In genomic region chr16:37573061-37573460, GRCm38 (mm10) we compare ENCODE assay signal across 18 mouse cellular contexts. TPM values are rescaled to one million over a fixed set of nuclear protein-coding genes. Genes with fewer than 3 reads are reported as not detected.
DNase-seq lines count a peak whose midpoint lies in the region; ATAC-seq and TF ChIP-seq lines count a peak whose summit lies in the region.
"Had no signal": no experiment of that assay in that cellular context is flagged by ENCODE, and none has a peak within 500 bp of the region (broad histone marks: within the 10 kb centered on the region; RNA-seq: fewer than 3 reads in every experiment).

No protein-coding gene starts in this region.

- H3K4me2 ChIP-seq in liver, embryonic 14.5 days (ENCODE audit: low read depth), result no peak overlapping the region
- H3K4me2 ChIP-seq in liver, embryonic 12.5 days, result no peak overlapping the region
- no peak overlapping the region for H3K4me2 ChIP-seq in limb, embryonic 12.5 days
- H3K4me2 ChIP-seq in forebrain, embryonic 11.5 days (ENCODE audit: low read depth, low read length, severe bottlenecking), result no peak overlapping the region
- H3K4me2 ChIP-seq: embryonic facial prominence, embryonic 12.5 days; heart, embryonic 15.5 days; hindbrain, embryonic 14.5 days; kidney, embryonic 15.5 days had no signal

- TF ChIP-seq POLR2A in cerebellum, adult 2 months (IDR thresholded peaks at IDR 0.05; ENCODE audit: borderline replicate concordance, insufficient read depth, low read length), result no peak
- no peak for TF ChIP-seq POLR2A in MEL (IDR thresholded peaks at IDR 0.05; ENCODE audit: control insufficient read depth in 1 of 2, insufficient read depth in 1 of 2, low read depth in 1 of 2, low read length in 2 of 2, poor library complexity in 1 of 2)

- peaks cover 3% of the 10 kb centered on the region; the same call in 1 of the 2 replicates for H3K4me1 ChIP-seq in cerebellum, adult 2 months (ENCODE audit: control insufficient read depth, insufficient read depth, low read length)
- no peaks in the 10 kb centered on the region; a peak in 1 of 4 replicates for H3K4me1 ChIP-seq in liver, embryonic 14.5 days (replicated peaks; ENCODE audit: control insufficient read depth in 2 of 2, insufficient read depth in 2 of 2, low read length in 1 of 2)
- no peaks in the 10 kb centered on the region for H3K4me1 ChIP-seq in liver, embryonic 12.5 days
- peaks cover 0 to 3% of the 10 kb centered on the region in 2 experiments; a peak in 1 of 4 replicates for H3K4me1 ChIP-seq in MEL (ENCODE audit: control insufficient read depth in 1 of 2, insufficient read depth in 2 of 2, low read length in 2 of 2)
- peaks cover 21% of the 10 kb centered on the region for H3K4me1 ChIP-seq in limb, embryonic 12.5 days (replicated peaks)
- H3K4me1 ChIP-seq in forebrain, embryonic 11.5 days (replicated peaks; ENCODE audit: control insufficient read depth, insufficient read depth, low read length), result no peaks in the 10 kb centered on the region
- H3K4me1 ChIP-seq: heart, embryonic 15.5 days; kidney, embryonic 15.5 days; megakaryocyte, embryonic 14.5 days had no signal

- no peak for ATAC-seq in liver, embryonic 14.5 days (ENCODE audit: insufficient read depth)
- ATAC-seq in liver, embryonic 12.5 days, result no peak
- no peak for ATAC-seq in limb, embryonic 12.5 days (ENCODE audit: insufficient number of reproducible peaks, insufficient read depth, low FRiP score, low TSS enrichment, low read depth)
- no peak for ATAC-seq in forebrain, embryonic 11.5 days (replicated peaks; ENCODE audit: low FRiP score)

- DNase-seq in cerebellum, adult 2 months, result no peak
- DNase-seq in cerebellum, adult 11-12 months, result no peak
- DNase-seq in liver, embryonic 14.5 days (ENCODE audit: low read depth in 3 of 3, low spot score in 3 of 3), result no peak
- DNase-seq in MEL (ENCODE audit: low read depth, low spot score), result peak; percentile 19
- DNase-seq in forebrain, embryonic 11.5 days (ENCODE audit: low spot score), result no peak
- no peak for DNase-seq in adrenal gland, postnatal 4 days (ENCODE audit: low spot score in 2 of 2)
- DNase-seq: adrenal gland, adult 2 months; cerebellum, postnatal 14 days; right cerebral cortex, adult 18-20 months; thymus, postnatal 14 days had no signal

- H3K36me3 ChIP-seq in liver, embryonic 14.5 days (replicated peaks; ENCODE audit: control insufficient read depth, insufficient read depth, low read depth), result no peaks in the 10 kb centered on the region
- H3K36me3 ChIP-seq in liver, embryonic 12.5 days, result peaks cover 26% of the 10 kb centered on the region
- no peaks in the 10 kb centered on the region for H3K36me3 ChIP-seq in MEL (ENCODE audit: control insufficient read depth in 1 of 2, insufficient read depth in 2 of 2, low read length in 2 of 2)
- peaks cover 11% of the 10 kb centered on the region; the same call in 1 of the 2 replicates for H3K36me3 ChIP-seq in limb, embryonic 12.5 days
- no peaks in the 10 kb centered on the region; the same call in 1 of the 2 replicates for H3K36me3 ChIP-seq in forebrain, embryonic 11.5 days (ENCODE audit: control insufficient read depth, insufficient read depth, low read length)

- peak; percentile 22 for TF ChIP-seq RAD21 in MEL (IDR thresholded peaks at IDR 0.05; ENCODE audit: low read depth, low read length)

- no peak overlapping the region for H3K9ac ChIP-seq in liver, embryonic 14.5 days (replicated peaks)
- H3K9ac ChIP-seq in liver, embryonic 12.5 days, result no peak overlapping the region
- no peak overlapping the region for H3K9ac ChIP-seq in MEL (ENCODE audit: control insufficient read depth, low read depth, low read length, poor library complexity, severe bottlenecking)
- no peak overlapping the region for H3K9ac ChIP-seq in limb, embryonic 12.5 days (replicated peaks)
- H3K9ac ChIP-seq in forebrain, embryonic 11.5 days (ENCODE audit: low read length), result no peak overlapping the region
- H3K9ac ChIP-seq: embryonic facial prominence, embryonic 12.5 days; heart, embryonic 15.5 days; hindbrain, embryonic 14.5 days; kidney, embryonic 15.5 days had no signal

- no peaks in the 10 kb centered on the region for H3K9me3 ChIP-seq in liver, embryonic 14.5 days (ENCODE audit: control insufficient read depth, low read length)
- H3K9me3 ChIP-seq in liver, embryonic 12.5 days (replicated peaks), result no peaks in the 10 kb centered on the region
- no peaks in the 10 kb centered on the region for H3K9me3 ChIP-seq in MEL (replicated peaks; ENCODE audit: insufficient read depth, low read length)
- H3K9me3 ChIP-seq in limb, embryonic 12.5 days, result peaks cover 4% of the 10 kb centered on the region
- H3K9me3 ChIP-seq in forebrain, embryonic 11.5 days (ENCODE audit: control insufficient read depth, low read length), result peaks cover 3% of the 10 kb centered on the region; the same call in 1 of the 2 replicates
- H3K9me3 ChIP-seq: heart, embryonic 15.5 days had no signal

- H3K27me3 ChIP-seq in cerebellum, adult 2 months (ENCODE audit: control insufficient read depth, insufficient read depth, low read length), result no peaks in the 10 kb centered on the region
- no peaks in the 10 kb centered on the region for H3K27me3 ChIP-seq in liver, embryonic 14.5 days (ENCODE audit: control insufficient read depth, insufficient read depth, low read length)
- no peaks in the 10 kb centered on the region for H3K27me3 ChIP-seq in liver, embryonic 12.5 days (replicated peaks)
- H3K27me3 ChIP-seq in MEL (ENCODE audit: control insufficient read depth in 1 of 2, insufficient read depth in 2 of 2, low read length in 2 of 2), result no peaks in the 10 kb centered on the region
- no peaks in the 10 kb centered on the region for H3K27me3 ChIP-seq in limb, embryonic 12.5 days
- H3K27me3 ChIP-seq in forebrain, embryonic 11.5 days (ENCODE audit: control insufficient read depth, insufficient read depth, low read length), result no peaks in the 10 kb centered on the region
- H3K27me3 ChIP-seq: embryonic facial prominence, embryonic 12.5 days; heart, embryonic 15.5 days; kidney, embryonic 15.5 days; megakaryocyte, embryonic 14.5 days had no signal

- H3K4me3 ChIP-seq in cerebellum, adult 2 months (replicated peaks; ENCODE audit: insufficient read depth, low read depth, low read length), result no peak overlapping the region
- H3K4me3 ChIP-seq in liver, embryonic 14.5 days (ENCODE audit: insufficient read depth in 1 of 2, low read depth in 2 of 2, low read length in 2 of 2), result no peak overlapping the region
- no peak overlapping the region for H3K4me3 ChIP-seq in liver, embryonic 12.5 days
- H3K4me3 ChIP-seq in MEL (ENCODE audit: control insufficient read depth in 1 of 2, insufficient read depth in 1 of 2, low read depth in 2 of 2, low read length in 2 of 2), result no peak overlapping the region
- no peak overlapping the region for H3K4me3 ChIP-seq in limb, embryonic 12.5 days (replicated peaks)
- no peak overlapping the region for H3K4me3 ChIP-seq in forebrain, embryonic 11.5 days (ENCODE audit: low read depth, low read length)
- H3K4me3 ChIP-seq: embryonic facial prominence, embryonic 12.5 days; heart, embryonic 15.5 days; kidney, embryonic 15.5 days; megakaryocyte, embryonic 14.5 days had no signal

- TF ChIP-seq CTCF in cerebellum, adult 2 months (IDR thresholded peaks at IDR 0.05; ENCODE audit: borderline replicate concordance, insufficient read depth, low read depth, low read length), result 0 out of 2 replicates have a peak, but pooled peaks have one; percentile 24
- TF ChIP-seq CTCF in liver, embryonic 14.5 days (IDR thresholded peaks at IDR 0.05; ENCODE audit: low read depth), result peak; percentile 40
- TF ChIP-seq CTCF in MEL (IDR thresholded peaks at IDR 0.05 in 2 of 3, conservative IDR thresholded peaks at IDR 0.05 in 1 of 3; ENCODE audit: control insufficient read depth in 1 of 3, insufficient read depth in 1 of 3, low read depth in 2 of 3, low read length in 3 of 3, poor library complexity in 1 of 3, severe bottlenecking in 1 of 3), result peak; percentile 30 to 47 (median 41)

- WGBS in cerebellum, adult 2 months, result 94% methylated on average over 5 of the region's 5 CpGs
- 92% methylated on average over 5 of the region's 5 CpGs for WGBS in liver, embryonic 14.5 days (ENCODE audit: insufficient replicate concordance)
- 79% methylated on average over 5 of the region's 5 CpGs for WGBS in liver, embryonic 12.5 days (ENCODE audit: insufficient replicate concordance)
- 95% methylated on average over 5 of the region's 5 CpGs for WGBS in limb, embryonic 12.5 days
- 93% methylated on average over 5 of the region's 5 CpGs for WGBS in forebrain, embryonic 11.5 days

- no peak for TF ChIP-seq EP300 in liver, embryonic 14.5 days (IDR thresholded peaks at IDR 0.05; ENCODE audit: low read depth)
- TF ChIP-seq EP300 in MEL (IDR thresholded peaks at IDR 0.05; ENCODE audit: low read depth in 1 of 2, low read length in 2 of 2), result no peak

- no peaks in the 10 kb centered on the region for H3K79me2 ChIP-seq in MEL (ENCODE audit: control insufficient read depth, insufficient read depth, low read length, poor library complexity)

- no peak overlapping the region for H3K27ac ChIP-seq in cerebellum, adult 2 months (ENCODE audit: insufficient read depth, low read length)
- H3K27ac ChIP-seq in liver, embryonic 14.5 days, result no peak overlapping the region
- no peak overlapping the region for H3K27ac ChIP-seq in liver, embryonic 12.5 days
- H3K27ac ChIP-seq in MEL (ENCODE audit: control insufficient read depth, low read depth, low read length), result no peak overlapping the region
- 0 out of 2 replicates have a peak overlapping the region, but pooled peaks have one; percentile 53 for H3K27ac ChIP-seq in limb, embryonic 12.5 days
- no peak overlapping the region for H3K27ac ChIP-seq in forebrain, embryonic 11.5 days (ENCODE audit: low read depth, low read length)
- H3K27ac ChIP-seq: embryonic facial prominence, embryonic 12.5 days; heart, embryonic 15.5 days; hindbrain, embryonic 14.5 days; kidney, embryonic 15.5 days had no signal

RNA-seq across cellular contexts. Expression of gene Hgd, which starts 6.9 kb away (rescaled TPM):
- 0.23 and 0.41 TPM in 2 replicates for polyA plus RNA-seq in cerebellum, adult 2 months (2012; rRNA removed)
- 20.3 and 21.3 TPM in 2 replicates for polyA plus RNA-seq in liver, embryonic 14.5 days (2012; rRNA removed)
- polyA plus RNA-seq in liver, embryonic 14.5 days (2014; fragmentation: Nextera tagmentation; extraction: Ambion mirVana), result 32.7 and 34.6 TPM in 2 replicates
- 17.8 and 19.5 TPM in 2 replicates for polyA plus RNA-seq in liver, embryonic 12.5 days (2016; fragmentation: Nextera tagmentation; extraction: Ambion mirVana)
- total RNA-seq in MEL (2012; rRNA removed), result not detected in 2 replicates
- not detected for polyA plus RNA-seq in MEL (2012; ENCODE audit: insufficient read depth in 1 of 2, insufficient read length in 2 of 2, low read depth in 1 of 2, low replicate concordance in 2 of 2, missing spikeins in 1 of 2)
- 0.17 and 0.36 TPM in 2 replicates for polyA plus RNA-seq in limb, embryonic 12.5 days (2016; fragmentation: Nextera tagmentation; extraction: Ambion mirVana)
- polyA plus RNA-seq in forebrain, embryonic 11.5 days (2014; fragmentation: Nextera tagmentation; extraction: Ambion mirVana), result 0.28 TPM in 1 of 2 replicates, not detected in the other
- 10 to 100 TPM in 1 of 2 experiments, 1 to 10 TPM in 1; 4.0 to 16.9 TPM for total RNA-seq in adrenal gland, postnatal 4 days (2021)
- polyA plus RNA-seq: adrenal gland, adult 2 months; limb, embryonic 11.5 days had no signal

RNA-seq across cellular contexts. Expression of gene Rabl3, which starts 33.4 kb away (rescaled TPM):
- polyA plus RNA-seq in cerebellum, adult 2 months (2012; rRNA removed), result 7.5 and 8.6 TPM in 2 replicates
- 3.8 TPM in 2 replicates for polyA plus RNA-seq in liver, embryonic 14.5 days (2012; rRNA removed)
- 14.0 and 15.4 TPM in 2 replicates for polyA plus RNA-seq in liver, embryonic 14.5 days (2014; fragmentation: Nextera tagmentation; extraction: Ambion mirVana)
- 19.8 and 20.8 TPM in 2 replicates for polyA plus RNA-seq in liver, embryonic 12.5 days (2016; fragmentation: Nextera tagmentation; extraction: Ambion mirVana)
- total RNA-seq in MEL (2012; rRNA removed), result 7.3 and 8.5 TPM in 2 replicates
- 10 to 100 TPM in 1 of 2 experiments, not detected in 1; 13.5 TPM for polyA plus RNA-seq in MEL (2012; ENCODE audit: insufficient read depth in 1 of 2, insufficient read length in 2 of 2, low read depth in 1 of 2, low replicate concordance in 2 of 2, missing spikeins in 1 of 2)
- 33.9 and 36.2 TPM in 2 replicates for polyA plus RNA-seq in limb, embryonic 12.5 days (2016; fragmentation: Nextera tagmentation; extraction: Ambion mirVana)
- 39.2 and 42.3 TPM in 2 replicates for polyA plus RNA-seq in forebrain, embryonic 11.5 days (2014; fragmentation: Nextera tagmentation; extraction: Ambion mirVana)
- 10 to 100 TPM; 19.8 to 20.3 TPM for total RNA-seq in adrenal gland, postnatal 4 days (2021)

RNA-seq across cellular contexts. Expression of gene Gtf2e1, which starts 33.5 kb away (rescaled TPM):
- polyA plus RNA-seq in cerebellum, adult 2 months (2012; rRNA removed), result 12.1 and 12.8 TPM in 2 replicates
- 4.3 and 6.6 TPM in 2 replicates for polyA plus RNA-seq in liver, embryonic 14.5 days (2012; rRNA removed)
- polyA plus RNA-seq in liver, embryonic 14.5 days (2014; fragmentation: Nextera tagmentation; extraction: Ambion mirVana), result 8.6 and 9.7 TPM in 2 replicates
- polyA plus RNA-seq in liver, embryonic 12.5 days (2016; fragmentation: Nextera tagmentation; extraction: Ambion mirVana), result 18.1 and 18.3 TPM in 2 replicates
- 34.4 and 37.9 TPM in 2 replicates for total RNA-seq in MEL (2012; rRNA removed)
- 10 to 100 TPM in 1 of 2 experiments, not detected in 1; 29.3 TPM for polyA plus RNA-seq in MEL (2012; ENCODE audit: insufficient read depth in 1 of 2, insufficient read length in 2 of 2, low read depth in 1 of 2, low replicate concordance in 2 of 2, missing spikeins in 1 of 2)
- 36.9 and 38.8 TPM in 2 replicates for polyA plus RNA-seq in limb, embryonic 12.5 days (2016; fragmentation: Nextera tagmentation; extraction: Ambion mirVana)
- polyA plus RNA-seq in forebrain, embryonic 11.5 days (2014; fragmentation: Nextera tagmentation; extraction: Ambion mirVana), result 56.5 and 60.9 TPM in 2 replicates
- 10 to 100 TPM; 15.6 to 16.6 TPM for total RNA-seq in adrenal gland, postnatal 4 days (2021)

Comparison
In these comparisons a context has a peak if more than half of its experiments do, and no peak if none do; other contexts are left out.
1. RNA of gene Hgd, which starts 6.9 kb away (polyA plus RNA-seq): 20.3 to 34.6 TPM in liver, embryonic 14.5 days and 17.8 to 19.5 TPM in liver, embryonic 12.5 days; 0.17 to 0.36 TPM in limb, embryonic 12.5 days, 0.28 TPM in forebrain, embryonic 11.5 days, 0.23 to 0.41 TPM in cerebellum, adult 2 months and not detected in MEL; every median in the first group is over 10 times any median in the second.
2. Peak in every context shown above with its lines, with median percentiles within 50 percentile points of each other: CTCF ChIP-seq.